Mouse (Mus musculus): Measurements from ENCODE around the gene Rdh12. TPM values are rescaled to one million over a fixed set of nuclear protein-coding genes. Genes with fewer than 3 reads are reported as not detected.
"Not testable (repeated sequence)": the region's sequence is repeated elsewhere in the genome, so short reads cannot be mapped to it uniquely, and the experiment has no call there.

Rdh12 gene
- 0.94 and 0.97 TPM in 2 replicates for polyA plus RNA-seq (2015; fragmentation: Nextera tagmentation; extraction: Ambion mirVana)

DNA sequence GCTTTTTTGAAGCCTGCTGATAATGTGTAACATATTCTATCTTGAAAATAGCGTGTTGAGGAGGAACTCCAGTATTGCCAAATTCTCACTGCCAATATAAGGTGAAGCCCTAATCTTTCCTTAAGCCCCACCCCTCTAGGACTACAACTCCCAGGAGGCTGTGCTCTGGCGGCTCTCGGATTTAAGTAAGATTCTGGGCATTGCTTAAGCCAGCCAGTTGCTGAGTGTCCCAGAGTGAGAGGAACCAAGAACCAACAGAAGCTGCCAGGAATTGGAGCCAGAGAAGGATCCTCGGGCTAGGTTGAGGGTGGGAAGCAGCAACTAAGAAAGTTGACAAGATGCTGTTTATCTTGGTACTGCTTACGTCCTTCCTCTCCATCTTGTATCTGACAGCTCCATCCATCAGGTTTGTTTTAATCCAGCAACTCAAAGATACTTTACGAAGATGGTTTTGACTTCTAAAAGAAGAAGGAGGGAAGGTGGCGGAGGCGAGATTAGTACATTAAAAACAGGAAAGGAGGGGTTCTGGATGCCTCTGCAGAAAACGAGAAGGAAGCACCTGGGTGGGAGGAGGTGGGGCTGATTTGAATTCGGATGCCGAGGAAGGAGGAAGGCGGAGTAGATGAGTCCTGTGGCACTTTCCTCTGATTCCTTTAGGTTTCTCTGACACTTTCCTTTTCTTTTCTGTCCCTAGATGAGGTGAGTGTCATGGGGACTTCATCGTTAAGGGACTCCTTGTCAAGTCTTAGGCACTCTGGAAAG, at the start of gene Rdh12:
Gene Rdh12 (plus strand): TSS at position 212 of the 762 bp plus-strand sequence.
- WGBS = 4% methylated on average over 13 of the region's 13 CpGs
- Histone ChIP-seq H3K27me3 (no peaks in the 10 kb centered on the region), H3K9me3 (no peaks in the 10 kb centered on the region), H3K4me3 (peak within 1 kb of the TSS; percentile 49), H3K4me1 (peaks cover 4% of the 10 kb centered on the region; the same call in 1 of the 2 replicates), H3K36me3 (no peaks in the 10 kb centered on the region), H3K27ac (replicated peaks) (no peak within 1 kb of the TSS), H3K4me2 (replicated peaks) (peak within 1 kb of the TSS; percentile 71), H3K9ac (replicated peaks) (peak within 1 kb of the TSS; percentile 35)
- peak; percentile 82; the same call in 1 of the 2 replicates for ATAC-seq (replicated peaks)

DNA sequence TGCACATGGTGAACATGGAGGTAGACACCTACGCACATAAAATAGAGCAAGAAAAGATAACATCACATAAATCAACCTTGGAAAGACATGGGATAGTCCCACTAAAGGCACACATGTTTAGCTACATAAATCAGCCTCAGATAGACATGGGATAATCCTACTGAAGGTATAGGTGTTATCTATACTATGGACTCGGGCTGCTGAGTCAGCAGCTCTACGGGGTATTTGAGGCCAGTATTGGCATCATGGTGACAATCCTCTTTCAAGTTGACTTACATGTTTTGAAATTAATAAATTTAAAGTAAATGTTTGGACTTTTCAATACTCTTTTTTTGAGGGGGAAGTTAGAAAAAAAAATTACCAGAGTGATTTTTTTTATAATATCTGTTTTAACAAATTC, 45.8 kb upstream of the Rdh12 start:
- H3K9me3 ChIP-seq = no peaks in the 10 kb centered on the region
- ATAC-seq (replicated peaks) = no peak
- WGBS = 93% methylated on average over 3 of the region's 3 CpGs
- H3K4me2 ChIP-seq (replicated peaks) = no peak overlapping the region
- no peak overlapping the region for H3K27ac ChIP-seq (replicated peaks)
- H3K4me1 ChIP-seq = no peaks in the 10 kb centered on the region
- no peaks in the 10 kb centered on the region for H3K27me3 ChIP-seq
- H3K9ac ChIP-seq (replicated peaks) = no peak overlapping the region
- no peak overlapping the region for H3K4me3 ChIP-seq
- H3K36me3 ChIP-seq = peaks cover 71% of the 10 kb centered on the region

DNA sequence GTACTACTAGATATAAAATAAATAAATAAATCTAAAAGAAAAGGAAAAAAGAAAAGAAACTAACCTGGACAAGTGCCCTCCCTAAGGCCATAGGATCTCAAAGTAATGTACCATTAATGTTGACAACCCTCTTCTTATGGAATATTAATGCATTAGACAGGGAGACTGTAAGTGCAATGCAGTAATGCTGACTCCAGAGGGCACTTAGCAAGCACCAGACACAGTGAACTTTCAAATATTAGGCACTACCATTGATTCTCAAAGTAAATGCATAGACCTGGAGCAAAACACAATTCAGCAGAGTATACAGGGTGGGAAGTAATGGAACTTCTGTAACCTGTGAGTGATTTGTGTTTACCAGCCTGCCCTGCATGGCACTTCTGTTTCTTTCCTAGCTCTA, 39.5 kb upstream of the Rdh12 start:
- H3K4me3 ChIP-seq = no peak overlapping the region
- peaks cover 16% of the 10 kb centered on the region for H3K36me3 ChIP-seq
- H3K9ac ChIP-seq (replicated peaks) = no peak overlapping the region
- no peaks in the 10 kb centered on the region for H3K9me3 ChIP-seq
- H3K27me3 ChIP-seq = no peaks in the 10 kb centered on the region
- H3K27ac ChIP-seq (replicated peaks) = no peak overlapping the region
- H3K4me1 ChIP-seq = peaks cover 25% of the 10 kb centered on the region
- no peak for ATAC-seq (replicated peaks)
- H3K4me2 ChIP-seq (replicated peaks) = no peak overlapping the region

DNA sequence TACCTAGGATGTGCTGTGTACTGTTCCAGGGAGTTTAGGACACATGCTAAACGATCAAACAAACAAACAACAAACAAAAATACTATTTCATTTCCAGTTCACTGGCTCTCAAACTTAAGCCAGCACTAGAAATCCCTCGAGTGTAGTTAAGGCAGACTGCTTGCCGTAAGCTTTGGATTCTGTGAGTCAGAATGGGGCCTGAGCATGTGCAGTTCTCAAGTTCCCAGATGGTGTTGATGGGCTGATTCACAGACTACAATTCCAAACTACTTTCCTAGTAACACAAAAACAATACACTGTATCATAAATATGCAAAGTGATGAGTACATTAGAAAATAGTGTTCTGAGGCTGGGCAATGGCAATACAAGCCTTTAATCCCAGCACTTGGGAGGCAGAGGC, 38.3 kb upstream of the Rdh12 start:
- no peak for ATAC-seq (replicated peaks)
- Histone ChIP-seq H3K36me3 (peaks cover 15% of the 10 kb centered on the region), H3K4me3 (no peak overlapping the region), H3K27ac (replicated peaks) (no peak overlapping the region), H3K9ac (replicated peaks) (no peak overlapping the region), H3K9me3 (no peaks in the 10 kb centered on the region), H3K4me1 (peaks cover 25% of the 10 kb centered on the region), H3K27me3 (no peaks in the 10 kb centered on the region), H3K4me2 (replicated peaks) (no peak overlapping the region)
- WGBS = 75% methylated on average over 3 of the region's 3 CpGs

DNA sequence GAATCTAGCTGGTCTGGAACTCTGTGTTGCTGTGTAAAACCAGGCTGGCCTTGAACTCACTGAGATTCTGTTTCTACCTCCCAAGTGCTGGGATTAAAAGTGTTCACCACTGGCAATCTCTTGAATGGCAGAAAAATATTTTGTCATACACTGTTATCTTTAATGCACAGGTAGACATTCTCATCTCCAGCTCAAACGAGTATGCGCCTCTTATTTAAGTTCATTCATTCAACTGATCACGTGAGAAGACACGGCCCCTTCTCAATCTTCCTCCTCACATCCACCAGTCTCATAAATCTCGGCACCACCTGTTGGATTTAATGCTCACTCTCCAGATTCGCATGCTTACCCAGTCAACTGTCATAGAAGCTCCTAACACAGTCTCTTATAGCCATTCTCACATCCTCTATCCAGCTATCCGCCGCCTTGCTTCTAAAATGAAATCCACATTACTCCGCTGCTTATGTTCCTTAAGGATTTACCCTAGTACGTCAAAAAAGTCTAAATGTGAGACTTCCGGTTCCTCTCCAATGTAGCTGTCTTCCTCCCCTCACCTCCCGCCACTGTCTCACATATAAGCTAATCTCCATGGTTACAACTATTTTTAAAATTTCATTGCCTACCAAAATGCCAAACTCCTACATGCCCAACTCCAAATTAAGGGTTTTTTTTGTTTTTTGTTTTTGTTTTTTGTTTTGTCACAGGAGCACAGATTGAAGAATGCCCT, 37.3 kb upstream of the Rdh12 start:
- WGBS = 35% methylated on average over 12 of the region's 12 CpGs
- Histone ChIP-seq H3K9ac (replicated peaks) (peak overlapping the region; percentile 89), H3K9me3 (no peaks in the 10 kb centered on the region), H3K27ac (replicated peaks) (no peak overlapping the region), H3K4me3 (peak overlapping the region; percentile 91), H3K36me3 (peaks cover 14% of the 10 kb centered on the region), H3K4me2 (replicated peaks) (peak overlapping the region; percentile 63), H3K4me1 (peaks cover 25% of the 10 kb centered on the region), H3K27me3 (no peaks in the 10 kb centered on the region)
- ATAC-seq (replicated peaks) = no peak

DNA sequence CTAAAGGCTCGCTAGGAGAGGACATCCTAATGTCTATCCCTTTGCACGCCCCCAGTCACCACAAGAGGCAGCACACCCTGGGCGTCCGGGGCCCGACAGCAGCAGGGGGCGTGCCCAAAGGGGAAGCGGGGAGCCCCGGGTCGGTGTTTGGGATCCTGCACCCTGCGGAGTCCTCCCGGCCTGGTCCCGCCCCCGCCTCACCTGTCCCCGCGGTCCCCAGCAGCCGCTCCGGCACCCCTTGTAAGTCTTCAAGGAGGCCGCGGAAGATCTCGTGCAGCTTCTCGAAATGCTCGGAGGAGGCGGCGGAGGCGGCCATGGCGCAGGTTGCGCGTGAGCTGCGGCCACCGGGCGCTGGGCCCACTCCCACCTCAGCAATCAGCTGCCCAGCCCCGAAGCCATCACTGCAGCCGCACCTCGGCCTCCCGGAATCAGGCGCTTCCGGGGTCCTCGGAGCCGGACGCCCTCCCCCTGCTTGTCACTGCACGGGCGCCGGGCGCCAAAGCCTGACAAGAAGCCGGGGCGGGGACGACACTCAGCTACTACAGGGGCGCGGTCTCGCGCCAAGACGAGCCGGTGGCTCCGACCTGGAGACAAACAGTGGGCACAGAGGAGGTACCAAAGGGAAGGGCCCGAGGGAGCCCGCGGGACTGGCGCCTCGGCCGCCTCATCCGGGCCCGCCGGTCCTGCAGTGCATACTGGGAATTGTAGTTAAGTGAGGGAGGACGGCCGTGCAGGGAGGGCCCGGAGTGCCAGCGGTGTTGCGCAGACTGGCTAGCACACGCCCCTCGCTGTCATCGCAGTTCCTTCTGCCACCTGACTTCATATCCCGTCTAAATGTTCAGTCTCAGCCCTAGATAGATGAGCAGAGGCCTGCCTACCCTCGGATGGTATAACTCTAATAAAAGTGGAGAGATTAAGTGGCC, 36.4 kb upstream of the Rdh12 start, which contains the start of gene Vti1b:
Gene Vti1b (minus strand): TSS at position 649 of the 923 bp plus-strand sequence.
- peak; percentile 99 for ATAC-seq (replicated peaks)
- H3K4me1 ChIP-seq = peaks cover 25% of the 10 kb centered on the region

DNA sequence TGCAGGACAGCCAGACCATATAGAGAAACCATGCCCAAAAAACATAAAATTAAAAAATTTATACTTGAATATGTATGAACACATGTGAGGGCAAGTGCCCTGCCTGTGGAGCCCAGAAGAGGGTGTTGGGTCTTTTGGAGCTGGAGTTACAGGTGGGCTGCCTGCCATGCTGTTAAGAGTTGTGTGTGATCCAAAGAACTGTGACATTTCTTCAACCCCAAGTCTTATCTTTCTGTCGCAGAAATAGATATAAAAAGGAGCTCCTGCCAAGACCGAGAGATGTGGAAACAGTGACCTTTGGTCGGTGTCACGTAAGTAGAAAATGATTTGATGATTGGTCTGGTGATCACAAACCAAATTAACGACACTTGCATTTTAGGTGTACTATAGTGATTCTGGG, 35.0 kb upstream of the Rdh12 start:
- Histone ChIP-seq H3K36me3 (peaks cover 25% of the 10 kb centered on the region), H3K27me3 (no peaks in the 10 kb centered on the region), H3K9me3 (no peaks in the 10 kb centered on the region), H3K4me1 (peaks cover 25% of the 10 kb centered on the region), H3K4me2 (replicated peaks) (no peak overlapping the region), H3K4me3 (no peak overlapping the region), H3K9ac (replicated peaks) (no peak overlapping the region), H3K27ac (replicated peaks) (no peak overlapping the region)
- 86% methylated on average over 5 of the region's 5 CpGs for WGBS
- no peak for ATAC-seq (replicated peaks)

More for the DNA sequence above, 36.4 kb upstream of the Rdh12 start, which contains the start of gene Vti1b:
- Histone ChIP-seq H3K36me3 (peaks cover 21% of the 10 kb centered on the region), H3K9me3 (no peaks in the 10 kb centered on the region), H3K4me3 (peak within 1 kb of the TSS; percentile 91), H3K27ac (replicated peaks) (peak within 1 kb of the TSS; percentile 97), H3K4me2 (replicated peaks) (peak within 1 kb of the TSS; percentile 63), H3K27me3 (no peaks in the 10 kb centered on the region), H3K9ac (replicated peaks) (peak within 1 kb of the TSS; percentile 89)
- WGBS = under 1% methylated on average over 73 of the region's 73 CpGs

DNA sequence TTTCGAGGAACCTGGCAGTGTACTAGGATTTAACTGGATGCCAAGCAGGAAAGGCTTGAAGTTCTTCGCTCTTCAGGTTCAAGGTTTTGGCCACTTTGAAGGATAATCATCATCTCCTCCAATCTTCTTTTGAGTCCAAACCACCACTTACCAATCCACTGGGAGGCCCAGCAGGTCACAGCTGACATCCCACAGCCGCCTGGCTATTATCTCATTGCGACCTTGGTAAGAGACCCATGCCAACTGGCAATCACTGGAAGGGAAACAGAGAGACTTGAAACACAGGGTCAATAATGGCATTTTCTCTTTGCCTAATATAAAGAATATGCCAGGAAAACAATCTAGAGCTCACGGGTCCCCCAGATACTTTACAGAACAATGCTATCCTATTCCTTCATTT, 32.7 kb upstream of the Rdh12 start:
- H3K27ac ChIP-seq (replicated peaks) = no peak overlapping the region
- no peak overlapping the region for H3K9ac ChIP-seq (replicated peaks)
- no peak for ATAC-seq (replicated peaks)
- WGBS = 95% methylated on average over 5 of the region's 5 CpGs
- H3K27me3 ChIP-seq = no peaks in the 10 kb centered on the region
- H3K4me3 ChIP-seq = no peak overlapping the region
- H3K36me3 ChIP-seq = peaks cover 34% of the 10 kb centered on the region
- no peaks in the 10 kb centered on the region for H3K9me3 ChIP-seq
- H3K4me1 ChIP-seq = peaks cover 12% of the 10 kb centered on the region
- no peak overlapping the region for H3K4me2 ChIP-seq (replicated peaks)

DNA sequence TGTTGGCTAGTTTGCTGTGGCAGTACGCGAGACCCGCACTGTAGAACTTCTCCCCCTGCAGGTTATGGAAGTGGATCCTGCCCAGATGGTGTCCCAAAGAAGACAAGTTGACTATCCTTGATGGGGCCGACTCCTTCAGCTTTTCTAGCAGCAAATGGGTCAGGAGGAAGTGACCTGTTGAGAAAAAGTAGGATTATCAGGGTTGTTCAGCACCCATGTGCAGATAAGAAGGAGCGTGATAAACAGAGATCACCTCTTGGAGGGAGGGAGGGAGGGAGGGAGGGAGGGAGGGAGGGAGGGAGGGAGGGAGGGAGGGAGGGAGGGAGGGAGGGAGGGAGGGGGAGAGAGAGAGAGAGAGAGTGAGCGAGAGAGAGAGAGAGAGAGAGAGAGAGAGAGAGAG, 23.6 kb upstream of the Rdh12 start:
- peaks cover 73% of the 10 kb centered on the region for H3K36me3 ChIP-seq
- not testable (repeated sequence) for H3K9ac ChIP-seq (replicated peaks); H3K4me3 ChIP-seq; H3K27me3 ChIP-seq; H3K4me2 ChIP-seq (replicated peaks); H3K27ac ChIP-seq (replicated peaks); H3K9me3 ChIP-seq; ATAC-seq (replicated peaks)
- WGBS = 92% methylated on average over 5 of the region's 6 CpGs
- peaks cover 11% of the 10 kb centered on the region for H3K4me1 ChIP-seq

DNA sequence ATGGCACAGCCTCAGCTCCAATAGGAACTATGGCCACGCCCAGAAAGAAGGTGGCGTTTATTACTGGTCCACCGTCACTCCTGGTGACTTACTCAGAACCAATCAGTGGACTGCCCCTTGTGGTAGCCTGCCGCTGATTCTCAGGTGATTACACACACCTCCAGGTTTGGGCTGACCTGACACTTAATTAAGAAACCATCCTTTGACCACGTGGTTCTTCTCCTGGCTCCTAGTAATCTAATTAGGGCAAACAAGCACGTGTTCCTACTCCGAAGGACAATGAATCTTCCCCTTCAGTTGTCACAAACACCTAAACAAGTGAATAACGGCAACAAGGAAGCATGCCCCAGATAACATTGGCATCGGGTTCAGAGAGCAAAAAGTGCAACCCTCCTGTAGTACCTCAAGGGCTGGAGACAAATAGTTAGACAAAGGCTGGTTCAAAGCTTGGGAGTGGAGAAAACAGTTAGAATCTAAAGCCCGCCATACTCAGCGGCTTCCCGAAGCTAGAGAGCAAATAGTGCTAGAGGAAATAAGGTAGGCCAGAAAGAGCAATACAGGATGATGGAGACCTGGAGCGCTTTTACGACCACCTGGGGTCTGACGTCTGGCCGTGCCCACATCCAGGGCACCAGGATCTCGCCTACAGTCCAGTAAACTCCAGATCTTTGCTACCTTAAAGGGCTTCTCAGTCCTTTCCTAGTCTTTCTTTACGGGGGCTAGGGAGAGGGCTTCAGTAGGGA, 17.6 kb upstream of the Rdh12 start:
- ATAC-seq (replicated peaks) = peak; percentile 95
- WGBS = under 1% methylated on average over 18 of the region's 18 CpGs
- H3K4me2 ChIP-seq (replicated peaks) = peak overlapping the region; percentile 76

DNA sequence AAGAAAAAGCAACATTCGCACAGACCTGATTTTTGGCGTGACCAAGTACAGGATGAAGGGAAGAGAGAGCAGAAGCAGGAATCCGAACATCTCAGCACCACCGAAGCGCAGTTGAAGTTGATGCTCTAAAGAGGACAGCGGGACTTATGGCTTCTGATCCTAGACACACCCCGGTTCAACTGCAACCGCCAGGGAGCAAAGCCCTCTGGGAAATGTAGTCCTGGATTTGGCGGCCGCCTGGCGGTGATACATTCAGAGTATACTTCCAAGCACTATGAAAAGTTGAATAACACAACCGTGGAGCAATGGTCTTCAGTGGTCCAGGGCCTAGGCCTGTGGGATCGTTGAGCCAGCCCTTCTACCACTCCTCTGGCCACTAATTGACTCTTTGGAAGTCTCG, 17.0 kb upstream of the Rdh12 start:
- Histone ChIP-seq H3K27me3 (no peaks in the 10 kb centered on the region), H3K4me3 (peak overlapping the region; percentile 77), H3K36me3 (peaks cover 16% of the 10 kb centered on the region), H3K9ac (replicated peaks) (peak overlapping the region; percentile 73), H3K4me1 (peaks cover 22% of the 10 kb centered on the region), H3K9me3 (no peaks in the 10 kb centered on the region), H3K27ac (replicated peaks) (peak overlapping the region; percentile 83), H3K4me2 (replicated peaks) (peak overlapping the region; percentile 76)
- ATAC-seq (replicated peaks) = peak; percentile 91
- 6% methylated on average over 14 of the region's 14 CpGs for WGBS

More for the DNA sequence above, 17.6 kb upstream of the Rdh12 start:
- H3K27ac ChIP-seq (replicated peaks) = peak overlapping the region; percentile 83
- H3K36me3 ChIP-seq = peaks cover 22% of the 10 kb centered on the region
- H3K27me3 ChIP-seq = no peaks in the 10 kb centered on the region
- H3K9me3 ChIP-seq = no peaks in the 10 kb centered on the region
- peaks cover 22% of the 10 kb centered on the region for H3K4me1 ChIP-seq
- H3K9ac ChIP-seq (replicated peaks) = peak overlapping the region; percentile 73
- H3K4me3 ChIP-seq = peak overlapping the region; percentile 77
